Mouse (Mus musculus): ENCODE data around the gene Specc1.

Gene Specc1

GRCm38 (mm10) chr11:62079100-62079857 lies 122.7 kb downstream of the Specc1 start:
- no peak for ATAC-seq (ENCODE audit: insufficient number of reproducible peaks, low FRiP score, low TSS enrichment)

GRCm38 (mm10) chr11:62080476-62080875 lies 123.9 kb downstream of the Specc1 start:
- ATAC-seq (ENCODE audit: insufficient number of reproducible peaks, low FRiP score, low TSS enrichment): no peak

GRCm38 (mm10) chr11:62086648-62087047 lies 130.1 kb downstream of the Specc1 start:
- no peak for ATAC-seq (ENCODE audit: insufficient number of reproducible peaks, low FRiP score, low TSS enrichment)

- no peak for ATAC-seq (ENCODE audit: insufficient number of reproducible peaks, low FRiP score, low TSS enrichment)
Observed at GRCm38 (mm10) chr11:62087051-62087450, 130.5 kb downstream of the Specc1 start.

- no peak for ATAC-seq (ENCODE audit: insufficient number of reproducible peaks, low FRiP score, low TSS enrichment)
Observed at GRCm38 (mm10) chr11:62088651-62089050, 132.1 kb downstream of the Specc1 start.

GRCm38 (mm10) chr11:62090321-62090720 lies 133.8 kb downstream of the Specc1 start:
- ATAC-seq (ENCODE audit: insufficient number of reproducible peaks, low FRiP score, low TSS enrichment): no peak

- ATAC-seq (ENCODE audit: insufficient number of reproducible peaks, low FRiP score, low TSS enrichment): no peak
Observed at GRCm38 (mm10) chr11:62103380-62103911, 146.9 kb downstream of the Specc1 start.

- no peak for ATAC-seq (ENCODE audit: insufficient number of reproducible peaks, low FRiP score, low TSS enrichment)
Observed at GRCm38 (mm10) chr11:62106401-62106871, 149.9 kb downstream of the Specc1 start.

GRCm38 (mm10) chr11:62107272-62107836 lies 150.8 kb downstream of the Specc1 start:
- ATAC-seq (ENCODE audit: insufficient number of reproducible peaks, low FRiP score, low TSS enrichment): no peak

GRCm38 (mm10) chr11:62118561-62118960 lies 162.0 kb downstream of the Specc1 start:
- no peak; the same call in 1 of the 2 replicates for ATAC-seq (ENCODE audit: insufficient number of reproducible peaks, low FRiP score, low TSS enrichment)

GRCm38 (mm10) chr11:62119871-62120270 lies 163.3 kb downstream of the Specc1 start:
- ATAC-seq (ENCODE audit: insufficient number of reproducible peaks, low FRiP score, low TSS enrichment): no peak

GRCm38 (mm10) chr11:62121365-62121764 lies 164.8 kb downstream of the Specc1 start:
- no peak for ATAC-seq (ENCODE audit: insufficient number of reproducible peaks, low FRiP score, low TSS enrichment)

- ATAC-seq (ENCODE audit: insufficient number of reproducible peaks, low FRiP score, low TSS enrichment): peak; percentile 26; the same call in 1 of the 2 replicates
Observed at GRCm38 (mm10) chr11:62127692-62128091, 171.1 kb downstream of the Specc1 start.

- ATAC-seq (ENCODE audit: insufficient number of reproducible peaks, low FRiP score, low TSS enrichment): no peak
Observed at GRCm38 (mm10) chr11:62128197-62128596, 171.6 kb downstream of the Specc1 start.

GRCm38 (mm10) chr11:62130191-62130590 lies 173.6 kb downstream of the Specc1 start:
- ATAC-seq (ENCODE audit: insufficient number of reproducible peaks, low FRiP score, low TSS enrichment): no peak

GRCm38 (mm10) chr11:62130685-62131295 lies 174.2 kb downstream of the Specc1 start:
- ATAC-seq (ENCODE audit: insufficient number of reproducible peaks, low FRiP score, low TSS enrichment): no peak

- ATAC-seq (ENCODE audit: insufficient number of reproducible peaks, low FRiP score, low TSS enrichment): no peak
Observed at GRCm38 (mm10) chr11:62131601-62132000, 175.0 kb downstream of the Specc1 start.

- no peak for ATAC-seq (ENCODE audit: insufficient number of reproducible peaks, low FRiP score, low TSS enrichment)
Observed at GRCm38 (mm10) chr11:62134191-62134590, 177.6 kb downstream of the Specc1 start.

GRCm38 (mm10) chr11:62145216-62146110 lies 188.9 kb downstream of the Specc1 start:
- ATAC-seq (ENCODE audit: insufficient number of reproducible peaks, low FRiP score, low TSS enrichment): no peak

GRCm38 (mm10) chr11:62146661-62147060 lies 190.1 kb downstream of the Specc1 start:
- ATAC-seq (ENCODE audit: insufficient number of reproducible peaks, low FRiP score, low TSS enrichment): no peak

All from cerebellum, adult (tissue).